Mouse (Mus musculus) CD4-positive helper T cell, adult 2 months (primary cell): ENCODE results near the gene Fgb.

ENCODE experiments used
- DNase-seq: peaks from one replicate; pipeline ENCODE4 v3.0.0-alpha.2; 2012; ENCODE audit warnings: low read depth, missing footprints, low spot score

Gene Fgb

DNA sequence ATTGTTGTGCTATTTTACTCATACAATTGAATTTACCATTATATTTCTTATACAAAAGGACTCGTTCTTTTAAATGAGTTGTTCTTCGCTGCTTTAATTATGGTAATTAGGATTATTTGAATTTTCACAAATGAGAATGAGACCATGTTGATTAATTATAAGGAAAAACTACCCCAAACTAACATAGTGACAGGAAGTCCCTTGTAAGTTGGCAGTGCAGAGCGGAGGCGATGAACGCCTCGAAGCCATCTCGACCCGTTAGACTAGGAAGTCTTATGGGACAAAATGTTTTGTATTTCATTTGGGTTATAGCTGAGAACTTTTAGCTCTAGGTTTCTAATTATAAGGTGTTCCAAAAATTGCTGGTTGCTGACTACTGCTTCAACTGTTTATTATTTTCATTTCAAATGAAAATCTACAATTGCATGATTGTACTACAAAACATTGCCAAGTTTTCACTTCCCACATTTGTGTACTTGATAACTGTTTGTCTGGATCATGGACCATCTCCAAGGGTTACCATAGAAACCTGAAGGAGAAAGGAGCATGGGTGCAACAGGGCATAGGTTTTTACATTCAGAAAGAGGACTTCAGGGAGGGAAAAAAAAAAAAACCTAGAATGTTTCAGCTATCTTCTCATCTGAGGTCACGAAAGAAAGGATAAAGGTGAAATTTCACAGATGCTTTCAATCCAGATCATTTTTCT is 22.0 kb downstream of the Fgb start:
- DNase-seq: no peak

DNA sequence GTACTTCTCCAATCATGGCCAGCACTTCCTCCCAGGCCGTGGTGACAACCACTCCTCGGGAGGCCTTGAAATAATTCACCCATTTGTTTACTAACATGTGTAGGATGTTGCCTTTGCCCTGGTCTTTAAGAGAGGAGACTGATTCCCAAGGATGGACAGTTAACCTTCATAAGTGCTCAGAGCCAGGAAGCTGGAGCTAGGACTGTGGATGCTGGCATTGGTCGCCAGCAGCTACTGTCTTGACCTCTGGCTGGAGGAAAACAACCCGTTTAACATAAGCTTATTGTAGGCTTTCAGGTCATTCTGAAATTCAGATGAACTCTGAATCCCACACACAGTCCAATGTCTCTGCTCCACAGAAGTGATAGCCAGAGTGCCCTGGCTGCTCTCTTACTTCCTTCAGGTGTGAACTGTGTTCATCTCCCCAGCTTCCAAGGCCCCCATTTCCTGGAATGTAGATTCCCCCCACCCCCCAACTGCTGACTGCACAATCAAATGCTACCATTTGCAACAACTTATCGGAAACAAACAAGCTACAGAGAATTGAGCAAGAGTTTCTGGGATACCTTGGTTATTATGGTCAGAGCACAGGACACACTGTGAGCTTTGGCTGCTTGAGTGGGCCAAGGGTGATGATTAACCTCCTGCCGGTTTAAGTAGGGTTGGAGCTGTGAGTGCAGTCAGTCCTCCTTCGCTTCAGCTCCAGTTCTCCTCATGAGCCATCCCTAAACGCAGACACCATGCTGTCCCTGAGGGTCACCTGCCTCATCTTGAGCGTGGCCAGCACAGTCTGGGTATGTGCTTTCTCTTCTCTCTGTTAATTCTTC is 24.0 kb downstream of the Fgb start, which contains the start of gene Fga:
Fga (plus strand) TSS at position 602 of the 827 bp plus-strand sequence.
- no peak for DNase-seq

DNA sequence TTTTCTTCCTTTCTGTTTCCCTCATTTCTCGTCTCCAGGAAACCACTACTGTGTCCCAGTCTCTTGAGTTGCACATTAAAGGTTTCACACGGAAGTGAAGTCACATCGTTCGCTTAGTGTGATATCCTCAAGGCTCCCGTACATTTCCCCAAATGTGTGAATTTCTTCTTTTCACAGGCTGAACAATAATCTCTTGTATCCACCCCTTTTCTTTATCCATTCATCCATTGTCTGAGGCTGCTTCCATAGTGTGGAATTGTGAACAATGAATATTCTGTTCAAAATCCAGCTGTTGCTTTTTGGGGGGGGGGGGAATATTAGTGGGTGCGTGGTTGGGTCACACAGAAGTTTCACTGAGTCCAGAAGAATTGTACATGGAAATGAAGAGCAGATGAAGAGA is 24.6 kb downstream of the Fgb start:
- no peak for DNase-seq

DNA sequence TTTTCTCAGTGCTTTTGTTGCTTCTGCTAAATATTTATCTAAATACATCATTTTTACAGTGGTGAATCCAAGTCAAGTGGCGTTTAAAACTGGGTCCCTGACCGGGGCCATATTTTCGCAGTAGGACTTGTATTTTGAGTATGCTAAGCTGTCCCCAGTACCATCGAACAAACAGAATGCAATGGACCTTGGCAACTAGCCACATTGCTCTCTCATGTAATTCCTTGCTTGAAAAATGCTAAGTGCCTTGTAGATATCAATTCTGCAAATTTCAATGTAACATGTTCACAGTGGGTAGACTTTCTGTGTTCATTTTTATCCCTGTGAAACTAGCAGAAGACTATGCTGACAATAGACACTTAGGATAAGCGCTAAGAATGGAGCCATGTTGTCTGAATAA is 28.5 kb downstream of the Fgb start:
- no peak for DNase-seq

DNA sequence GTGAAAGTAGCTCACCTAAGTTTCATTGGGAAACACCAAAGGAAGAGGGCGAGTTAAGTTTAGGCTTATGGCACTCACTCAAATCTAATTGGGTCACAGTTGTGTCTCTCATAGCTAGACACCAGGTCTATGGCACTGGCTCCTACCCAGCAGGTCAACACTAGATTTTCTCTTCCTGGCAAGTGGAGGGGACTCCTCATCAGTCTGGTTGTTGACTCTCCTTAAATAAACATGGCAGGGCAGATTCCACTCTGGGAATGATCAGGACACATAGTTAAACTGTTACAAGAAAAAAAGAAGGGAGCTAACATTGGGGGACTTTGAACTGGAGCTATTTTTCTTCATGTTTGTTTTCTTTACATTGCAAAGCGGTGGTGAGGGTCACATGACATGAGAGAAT is 29.3 kb downstream of the Fgb start:
- DNase-seq: no peak

DNA sequence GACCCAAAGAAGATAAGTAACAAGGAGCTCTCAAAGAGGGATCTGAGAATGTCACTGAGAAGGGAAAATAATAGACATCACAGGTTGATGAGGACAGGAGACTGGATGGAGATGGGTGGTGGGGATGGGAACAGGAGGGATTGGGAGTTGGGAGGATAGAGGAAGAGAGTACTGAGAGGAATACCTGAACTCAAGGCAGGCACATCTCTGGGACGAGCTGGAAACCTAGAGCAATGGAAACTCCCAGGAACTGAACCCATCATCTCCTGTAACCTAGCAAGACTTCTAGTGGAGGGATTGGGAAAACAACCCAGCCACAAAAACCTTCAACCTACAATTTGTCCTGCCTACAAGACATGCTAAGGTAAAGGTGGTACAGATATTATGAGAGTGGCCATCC is 33.4 kb downstream of the Fgb start:
- no peak for DNase-seq

DNA sequence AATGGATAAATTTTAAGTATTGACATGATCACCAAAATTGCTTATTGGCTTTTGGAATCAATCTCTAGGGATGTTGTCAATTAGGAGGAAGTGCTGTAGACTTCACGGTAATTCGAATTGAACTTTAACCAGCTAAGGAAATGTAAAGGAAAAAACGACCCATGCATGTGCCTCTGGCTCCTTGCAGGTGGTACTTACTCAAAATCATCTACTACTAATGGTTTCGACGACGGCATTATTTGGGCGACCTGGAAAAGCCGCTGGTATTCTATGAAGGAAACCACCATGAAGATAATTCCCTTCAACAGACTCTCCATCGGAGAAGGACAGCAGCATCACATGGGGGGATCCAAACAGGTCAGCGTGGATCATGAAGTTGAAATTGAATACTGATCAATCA is 35.7 kb downstream of the Fgb start:
- DNase-seq: no peak

DNA sequence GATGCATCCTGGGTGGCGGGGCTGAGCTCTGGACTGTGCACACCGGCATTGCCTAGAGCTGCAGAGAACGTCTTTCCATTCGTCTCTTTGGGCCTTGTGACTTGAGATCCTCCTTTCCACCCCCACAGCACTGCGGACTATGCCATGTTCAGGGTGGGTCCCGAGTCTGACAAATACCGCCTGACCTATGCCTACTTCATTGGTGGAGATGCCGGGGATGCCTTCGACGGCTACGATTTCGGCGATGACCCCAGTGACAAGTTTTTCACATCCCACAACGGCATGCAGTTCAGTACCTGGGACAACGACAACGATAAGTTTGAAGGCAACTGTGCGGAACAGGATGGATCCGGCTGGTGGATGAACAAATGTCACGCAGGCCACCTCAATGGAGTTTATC is 37.0 kb downstream of the Fgb start:
- no peak for DNase-seq

DNA sequence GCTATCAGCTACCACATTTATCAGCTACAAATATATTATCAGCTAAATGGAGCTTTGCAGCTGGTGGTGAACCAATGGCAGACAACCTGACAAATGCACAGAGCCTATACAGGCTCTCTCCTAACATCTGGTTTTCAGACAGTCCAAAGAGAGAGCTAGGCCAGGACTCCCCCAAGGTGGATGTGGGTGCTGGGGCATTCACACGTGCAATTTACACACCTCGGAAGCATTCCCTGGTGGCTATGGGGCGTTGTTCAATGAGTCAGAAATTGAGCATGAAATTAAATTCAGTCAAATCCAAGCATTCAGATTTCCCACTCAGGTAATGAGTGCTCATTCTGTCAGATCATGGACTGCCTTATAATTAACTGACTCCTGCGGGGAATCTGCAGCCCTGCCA is 38.1 kb downstream of the Fgb start:
- no peak for DNase-seq

DNA sequence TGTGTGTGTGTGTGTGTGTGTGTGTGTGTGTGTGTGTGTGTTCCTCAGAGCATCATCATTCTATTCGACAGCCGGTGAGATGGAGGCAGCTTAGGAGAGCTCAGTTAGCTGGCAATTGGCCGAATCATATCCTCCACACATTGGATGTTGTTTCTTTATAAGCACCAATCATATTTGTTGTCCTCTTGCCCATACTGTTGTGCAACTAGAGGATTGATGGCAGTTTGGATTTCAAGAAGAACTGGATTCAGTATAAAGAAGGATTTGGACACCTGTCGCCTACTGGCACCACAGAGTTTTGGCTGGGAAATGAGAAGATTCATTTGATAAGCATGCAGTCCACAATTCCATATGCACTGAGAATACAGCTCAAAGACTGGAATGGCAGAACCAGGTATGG is 38.5 kb downstream of the Fgb start:
- no peak for DNase-seq

DNA sequence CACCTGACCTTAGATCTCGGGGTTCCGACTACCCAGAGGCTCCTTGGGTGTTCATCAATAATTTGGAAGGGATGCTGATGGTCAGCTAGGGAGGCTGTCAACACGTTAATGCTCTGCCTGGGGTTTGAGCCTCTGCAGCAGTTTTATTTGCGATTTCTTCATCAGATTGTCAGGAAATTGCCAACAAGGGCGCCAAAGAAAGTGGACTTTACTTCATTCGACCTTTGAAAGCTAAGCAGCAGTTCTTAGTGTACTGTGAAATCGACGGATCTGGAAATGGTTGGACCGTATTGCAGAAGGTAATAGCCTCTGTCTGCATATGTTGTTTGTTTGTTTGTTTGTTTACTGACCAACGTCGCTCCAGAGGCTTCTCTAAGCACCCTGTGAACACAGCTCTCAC is 39.4 kb downstream of the Fgb start:
- no peak for DNase-seq

DNA sequence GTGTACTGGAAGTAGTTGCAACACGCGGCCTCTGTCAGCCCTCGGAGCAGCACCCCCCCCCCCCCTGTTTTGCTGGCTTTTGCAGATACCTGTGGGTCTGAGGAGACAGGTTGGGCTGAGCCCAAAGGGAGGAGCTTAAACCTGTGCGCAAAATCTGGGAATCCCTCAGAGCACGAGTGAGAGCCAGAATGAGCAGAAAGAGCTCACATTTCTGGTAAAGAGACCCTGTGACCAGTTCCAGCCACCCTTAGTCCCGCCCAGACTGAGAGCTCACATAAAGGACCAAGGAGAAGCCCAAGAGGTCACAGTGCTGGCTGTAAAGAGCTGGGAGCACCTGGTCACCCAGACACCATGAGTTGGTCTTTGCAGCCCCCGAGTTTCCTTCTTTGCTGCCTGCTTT is 42.1 kb downstream of the Fgb start, which contains the start of gene Fgg:
Fgg (plus strand) TSS at position 168 of the 400 bp plus-strand sequence.
- DNase-seq: no peak

DNA sequence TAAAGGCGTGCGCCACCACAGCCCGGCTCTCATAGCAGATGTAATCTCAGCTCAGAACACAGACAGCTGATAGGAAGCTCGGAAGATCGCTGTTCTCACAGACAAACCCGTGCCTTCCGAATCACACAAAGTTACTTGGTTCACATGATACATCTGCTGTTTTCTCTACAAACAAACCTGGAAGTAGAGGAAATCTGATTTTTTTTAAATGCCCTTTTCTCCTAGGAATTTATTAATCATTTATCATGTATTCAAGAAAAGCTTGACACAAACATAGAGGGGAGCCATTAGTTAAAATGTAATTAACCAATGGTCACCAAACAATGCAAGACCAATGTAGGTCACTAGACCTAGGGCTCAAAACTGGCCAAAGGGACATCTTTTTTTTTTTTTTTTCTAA is 44.9 kb downstream of the Fgb start:
- no peak for DNase-seq

DNA sequence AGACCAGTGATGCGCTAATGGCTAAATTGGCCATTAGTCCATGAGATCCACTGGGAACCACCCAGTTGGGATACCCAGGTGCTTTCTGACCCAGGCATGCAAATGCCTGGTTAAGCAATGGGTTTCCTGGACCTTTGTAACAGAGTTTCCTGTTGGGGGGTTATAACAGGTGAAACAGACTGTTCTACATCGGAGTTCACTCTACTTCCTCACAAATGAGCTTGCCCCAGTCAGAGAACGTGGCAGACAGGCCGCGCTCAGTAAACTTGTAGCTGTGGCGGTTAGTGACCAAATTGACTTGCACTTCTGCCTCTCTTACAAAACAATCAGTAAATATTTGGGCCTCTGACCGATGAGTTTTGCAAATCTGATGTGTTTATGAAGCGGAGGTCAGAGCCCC is 46.6 kb downstream of the Fgb start:
- no peak for DNase-seq

DNA sequence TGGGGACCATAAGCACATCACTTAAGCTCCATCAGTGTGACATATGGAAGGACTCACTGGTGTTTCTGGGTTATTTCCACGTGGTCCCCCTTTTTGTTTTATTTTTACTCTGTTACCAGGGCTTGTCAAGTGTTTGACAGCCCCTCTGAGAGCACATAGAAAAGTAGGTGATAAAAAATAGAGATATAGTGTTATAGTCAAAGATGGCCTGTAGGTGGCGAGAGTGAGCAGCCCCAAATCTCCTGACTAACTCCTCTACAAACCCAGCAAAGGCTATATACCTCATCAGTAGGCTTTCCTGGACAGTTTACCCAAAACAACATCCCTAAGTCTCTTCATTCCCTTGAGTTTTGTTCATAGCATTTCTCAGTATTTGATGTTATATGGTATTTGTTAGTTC is 47.5 kb downstream of the Fgb start:
- peak; percentile 35 for DNase-seq

DNA sequence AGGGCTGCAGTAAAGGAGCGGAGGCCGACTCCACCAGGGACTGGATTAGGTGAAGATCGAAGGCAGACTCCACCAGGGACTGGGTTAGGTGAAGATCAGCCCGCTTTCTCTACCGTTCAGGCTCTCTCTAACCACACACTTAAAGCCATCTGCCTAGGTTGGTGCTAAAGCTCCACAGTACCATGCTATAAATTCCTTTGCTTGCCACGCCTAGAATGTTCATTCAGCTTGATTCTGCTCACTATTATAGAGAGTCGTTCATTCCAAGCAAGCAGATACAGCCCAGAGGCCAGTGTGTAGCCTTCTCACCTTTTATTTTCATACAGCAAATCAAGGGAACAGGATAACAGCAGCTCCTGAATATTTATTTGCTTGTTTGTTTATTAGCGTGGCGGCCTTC is 49.7 kb downstream of the Fgb start:
- DNase-seq: no peak

DNA sequence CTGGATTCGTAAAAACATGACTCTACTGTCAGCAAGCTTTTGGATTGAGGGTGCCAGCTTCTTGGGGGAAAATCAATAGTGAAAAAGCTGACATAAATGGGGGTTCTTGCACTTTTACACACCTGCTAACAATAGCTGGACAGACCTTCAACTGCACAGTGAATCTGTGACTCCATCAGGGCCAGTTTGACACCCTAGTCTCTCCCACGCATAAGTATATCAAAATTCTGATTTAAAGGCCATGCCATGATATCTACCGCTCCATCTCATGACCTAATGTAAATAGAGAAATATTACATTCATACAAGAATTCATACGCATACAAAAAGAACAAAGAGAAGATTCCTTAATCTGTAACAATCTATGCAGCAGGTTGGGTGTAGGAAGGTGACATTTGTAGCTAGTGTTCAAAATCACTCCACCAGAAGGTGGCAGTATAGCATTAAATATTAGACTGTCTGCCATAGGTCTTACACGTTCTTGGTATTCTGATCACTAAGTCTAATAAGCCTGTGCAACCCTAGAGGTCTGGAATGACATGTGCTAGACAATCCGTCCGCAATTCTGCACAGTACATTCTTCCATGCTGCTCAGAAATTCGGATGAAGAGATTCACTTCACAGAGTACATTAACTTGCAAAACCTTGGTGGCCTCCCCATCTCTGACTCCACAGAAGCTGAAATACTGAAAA is 50.7 kb downstream of the Fgb start:
- DNase-seq: peak; percentile 57

DNA sequence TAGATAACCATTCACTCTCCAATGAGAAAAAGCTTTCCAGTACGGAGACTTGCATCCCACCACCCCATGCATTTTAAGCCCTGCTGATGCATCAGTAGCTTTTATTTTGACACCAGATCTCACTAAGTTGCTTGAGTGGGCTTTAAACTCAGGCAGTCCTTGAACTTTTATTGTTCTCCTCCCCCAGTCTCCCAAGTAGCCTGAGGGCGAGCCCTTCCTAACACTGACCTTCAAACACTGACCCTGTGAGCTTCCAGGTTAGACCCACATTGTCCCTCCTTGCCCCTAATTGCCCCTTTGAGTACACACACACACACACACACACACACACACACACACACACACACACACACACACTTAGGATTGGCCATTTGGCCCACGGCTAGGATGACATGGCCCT is 53.0 kb downstream of the Fgb start:
- DNase-seq: no peak

DNA sequence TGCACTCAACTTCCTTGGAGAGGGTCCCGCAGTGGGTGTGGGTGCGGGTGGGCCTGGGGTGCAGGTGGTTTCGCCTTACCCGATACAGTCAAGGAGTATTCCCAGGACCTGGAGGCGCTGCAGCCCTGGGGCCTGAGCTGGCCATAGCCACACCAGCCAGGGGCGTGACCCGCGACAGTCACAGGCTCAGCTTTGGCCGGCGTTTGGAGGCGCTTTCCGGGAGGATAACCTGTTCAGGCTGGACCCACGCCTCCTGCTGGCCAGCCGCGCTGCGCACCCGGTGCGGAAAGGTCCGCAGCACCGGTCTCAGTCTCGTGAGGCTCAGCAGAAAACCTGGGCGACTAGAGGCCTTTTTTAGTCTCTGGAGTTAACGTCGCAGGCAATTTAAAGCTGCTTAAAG is 54.3 kb downstream of the Fgb start:
- DNase-seq: no peak

DNA sequence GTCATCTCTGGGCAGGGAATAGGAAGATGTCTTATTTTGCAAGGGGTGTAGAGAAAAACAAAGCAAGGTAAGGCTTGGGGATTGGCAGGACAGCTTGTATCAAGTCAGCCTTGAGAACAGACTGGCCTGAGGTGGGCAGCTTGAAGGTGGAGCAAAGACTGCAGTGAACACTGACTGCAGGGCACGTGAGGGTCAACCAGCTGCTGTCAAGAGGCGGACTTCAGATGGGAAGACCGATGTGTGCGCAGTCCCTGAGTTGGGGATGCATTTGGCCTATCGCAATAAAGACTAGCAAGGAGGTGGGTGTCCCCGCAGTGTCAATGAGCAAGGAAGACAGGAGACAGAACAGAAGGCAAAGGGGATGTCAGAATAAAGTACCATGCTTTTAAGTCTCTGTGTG is 56.7 kb downstream of the Fgb start:
- no peak for DNase-seq

DNA sequence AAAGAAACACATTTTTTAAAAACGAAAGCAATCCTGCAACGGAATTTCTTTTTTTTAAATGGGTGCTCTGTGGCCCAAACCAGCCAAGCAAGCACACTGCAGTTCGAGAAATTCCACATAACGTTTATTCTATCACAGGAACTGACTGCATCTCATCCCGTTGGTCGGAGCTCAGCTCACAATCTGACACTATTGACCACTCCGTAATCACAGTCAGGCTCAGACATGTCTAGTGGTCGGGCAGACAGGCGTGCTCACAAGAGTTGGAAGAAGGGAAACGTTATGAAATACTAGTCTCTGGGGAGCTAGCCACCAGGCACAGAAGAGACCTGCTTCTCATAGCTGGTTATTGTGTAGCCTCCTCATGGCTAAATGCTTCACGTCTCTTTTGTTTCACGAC is 57.7 kb downstream of the Fgb start:
- no peak for DNase-seq
